Mouse (Mus musculus) ovary, postnatal 10 days (tissue): ENCODE data around the gene Mgat5.

ENCODE experiments used
- DNase-seq: peaks from one replicate; pipeline ENCODE4 v3.0.0; 2022; ENCODE audit warnings: low spot score

Mgat5 gene

DNA sequence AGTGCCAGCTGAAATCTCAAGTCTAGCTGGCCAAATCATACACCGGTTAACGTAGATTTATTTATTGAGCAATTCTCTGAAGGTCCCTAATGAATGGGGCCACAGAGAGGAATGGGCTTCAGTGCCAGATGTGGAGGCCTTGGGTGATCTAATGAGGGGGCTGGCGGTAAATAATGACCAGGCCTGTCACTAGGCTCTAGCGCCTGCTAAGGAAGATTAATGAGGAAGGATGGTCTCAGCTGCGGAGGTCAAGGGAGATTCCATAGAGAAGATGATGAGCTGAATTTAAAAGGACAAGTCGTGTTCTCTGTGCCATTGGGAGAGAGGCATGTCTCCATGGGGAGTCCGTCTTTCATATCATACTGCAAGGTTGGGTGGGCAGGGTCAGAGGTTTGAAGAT lies 178.3 kb downstream of the Mgat5 start:
- no peak for DNase-seq

DNA sequence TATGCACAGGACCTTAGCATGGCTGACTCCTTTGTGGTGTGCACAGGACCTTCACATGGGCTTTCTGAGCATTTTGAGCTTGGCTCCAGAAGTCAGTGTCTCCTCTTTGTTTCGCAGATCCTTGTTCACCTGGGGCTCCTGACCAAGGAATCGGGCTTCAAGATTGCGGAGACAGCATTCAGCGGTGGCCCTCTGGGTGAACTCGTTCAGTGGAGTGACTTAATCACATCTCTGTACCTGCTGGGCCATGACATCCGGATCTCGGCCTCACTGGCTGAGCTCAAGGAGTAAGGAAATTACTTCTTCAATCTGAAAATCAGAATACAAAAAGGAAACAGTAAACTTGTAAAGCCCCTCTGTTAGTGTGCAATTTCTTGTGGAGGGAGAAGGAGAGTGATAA lies 182.4 kb downstream of the Mgat5 start:
- no peak for DNase-seq

DNA sequence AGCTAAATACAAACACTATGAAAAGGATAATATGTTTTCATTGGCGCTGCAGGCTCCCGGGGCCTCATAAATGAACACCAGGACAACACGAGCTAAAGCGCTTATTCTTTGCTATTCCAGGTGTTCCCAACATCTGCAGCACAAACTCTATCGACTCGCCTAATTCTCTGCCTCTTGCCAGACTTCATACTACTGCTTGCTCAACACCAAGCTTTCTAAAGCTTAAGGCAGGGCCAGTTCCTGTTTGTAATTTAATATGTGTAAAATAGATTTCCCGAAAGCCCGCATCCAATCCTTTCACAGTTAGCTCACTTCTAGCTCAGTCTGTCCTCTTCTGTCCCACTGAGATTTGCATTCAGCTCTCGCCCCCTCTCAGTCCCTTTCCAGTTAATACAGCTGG lies 182.8 kb downstream of the Mgat5 start:
- no peak for DNase-seq

DNA sequence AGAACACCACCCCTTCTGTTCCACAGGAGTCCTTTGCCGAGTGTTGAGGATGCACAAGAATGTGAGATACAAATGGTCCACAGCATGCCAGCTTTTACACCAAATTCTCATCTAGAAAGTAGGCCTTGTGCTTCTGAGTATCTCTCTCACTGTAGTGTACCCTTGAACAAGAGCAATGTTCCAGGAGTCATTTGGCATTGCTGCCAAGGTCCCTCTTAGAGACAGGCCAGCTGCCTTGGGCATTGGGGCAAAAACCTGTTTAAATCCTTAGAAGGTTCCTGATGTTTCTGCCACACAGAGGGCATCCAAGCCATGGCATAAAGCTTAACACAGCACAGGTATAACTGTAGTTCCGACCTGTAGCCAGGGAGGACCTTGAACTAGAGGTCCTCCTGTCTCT lies 189.9 kb downstream of the Mgat5 start:
- no peak for DNase-seq

DNA sequence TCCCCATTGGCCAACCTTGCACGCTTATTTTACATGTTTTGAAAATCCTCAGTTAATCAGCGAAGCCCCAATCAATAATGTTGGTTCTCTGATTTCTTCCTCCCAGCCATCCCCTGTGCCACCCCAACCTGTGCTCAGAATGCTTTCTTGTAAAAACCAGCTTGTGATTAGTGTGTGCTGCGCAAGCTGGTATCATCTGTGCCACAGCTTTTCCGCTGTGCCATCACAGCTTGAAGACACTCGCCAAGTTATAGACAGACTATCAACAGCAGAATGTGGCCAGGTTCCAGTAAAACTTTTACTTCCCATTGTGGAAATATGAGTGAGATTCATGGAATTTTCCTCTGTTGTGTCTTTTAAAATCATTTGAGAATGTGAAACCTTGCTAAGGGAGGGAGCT lies 190.9 kb downstream of the Mgat5 start:
- DNase-seq = no peak

DNA sequence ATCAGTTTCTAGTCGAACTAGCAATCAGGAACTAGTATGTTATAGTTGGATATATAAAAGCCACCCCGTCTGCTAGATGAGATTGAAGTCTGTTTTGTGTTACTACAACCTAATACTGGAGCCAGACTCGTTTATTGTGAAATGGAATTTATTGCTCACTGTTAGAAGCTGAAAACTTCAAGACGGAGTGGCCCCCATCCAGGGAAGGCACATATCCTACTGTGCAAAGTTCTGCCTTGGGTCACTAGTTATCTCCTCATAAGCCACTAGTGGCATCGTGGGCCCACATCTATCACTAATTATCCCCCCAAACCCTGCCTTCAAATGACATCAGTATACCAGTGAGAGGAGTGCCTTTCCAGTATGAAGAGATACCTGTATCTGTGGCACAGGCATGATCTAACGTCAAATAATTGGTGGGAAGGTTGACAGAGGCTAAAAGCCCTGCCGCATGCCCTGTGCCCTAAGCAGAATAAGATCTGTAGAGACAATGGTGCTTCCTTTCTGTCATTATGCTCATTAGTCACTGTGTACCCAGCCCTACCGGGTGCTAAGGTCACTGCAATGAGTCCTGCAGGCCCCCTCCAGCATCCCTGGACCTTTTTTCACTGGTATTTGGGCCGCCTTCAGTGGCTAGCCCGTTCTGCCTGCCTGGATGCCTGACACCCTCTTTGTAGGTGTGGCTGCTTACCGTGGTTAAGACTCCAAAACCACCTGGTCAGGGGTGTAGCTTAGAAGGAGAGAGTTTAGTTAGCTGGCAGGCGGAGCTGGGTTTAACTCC lies 191.9 kb downstream of the Mgat5 start:
- no peak for DNase-seq

DNA sequence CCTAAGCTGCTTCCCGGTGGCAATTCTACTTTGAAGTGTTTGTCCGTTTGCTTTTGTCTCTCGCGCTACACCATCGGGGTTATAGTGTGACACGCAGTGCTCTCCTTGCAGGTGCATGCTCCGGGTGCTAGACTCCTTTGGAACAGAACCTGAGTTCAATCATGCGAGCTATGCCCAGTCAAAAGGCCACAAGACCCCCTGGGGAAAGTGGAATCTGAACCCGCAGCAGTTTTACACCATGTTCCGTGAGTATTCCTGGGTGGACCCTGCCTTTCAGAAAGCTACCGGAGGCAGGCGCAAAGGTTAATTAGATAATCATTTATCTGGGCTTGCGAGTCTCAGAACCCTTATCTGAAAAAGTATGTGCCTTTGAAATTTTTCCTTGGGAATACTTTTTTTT lies 192.6 kb downstream of the Mgat5 start:
- no peak for DNase-seq

DNA sequence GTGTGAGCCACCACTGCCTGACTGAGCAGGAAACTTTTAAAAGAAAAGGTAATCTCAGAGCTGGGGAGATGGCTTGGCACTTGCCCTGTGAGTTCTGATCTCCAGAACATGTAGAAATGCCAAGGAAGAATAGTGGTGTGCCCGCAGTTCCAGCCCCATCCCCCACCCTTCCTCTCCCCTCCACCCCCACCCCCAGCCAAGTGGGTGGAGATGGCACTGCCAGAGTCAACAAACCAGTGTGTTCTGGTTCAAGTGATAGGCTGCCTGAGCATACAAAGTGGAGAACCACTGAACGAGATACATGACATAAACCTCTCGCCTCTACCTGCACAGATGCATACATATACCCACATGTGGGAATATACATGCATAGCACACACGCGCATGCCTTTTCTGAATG lies 193.4 kb downstream of the Mgat5 start:
- no peak for DNase-seq

DNA sequence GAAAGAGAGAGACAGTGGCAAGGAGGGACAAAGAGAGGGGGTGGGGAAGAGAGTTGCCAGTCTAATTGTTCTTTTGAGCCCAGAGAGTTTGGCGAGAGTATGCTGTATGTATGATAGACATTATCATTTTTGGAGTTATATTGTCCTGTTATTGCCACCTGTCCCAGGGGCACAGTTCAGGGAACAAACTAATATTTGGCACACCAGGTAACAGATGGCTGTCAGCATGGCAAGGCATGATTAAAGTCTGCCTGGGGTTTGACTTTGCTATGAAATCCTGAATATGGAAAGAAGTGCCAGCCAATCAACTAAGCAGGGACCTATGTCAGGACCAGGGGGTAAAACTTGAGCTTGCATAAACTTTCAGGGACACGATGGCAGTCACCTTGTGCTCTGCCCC lies 195.4 kb downstream of the Mgat5 start:
- no peak for DNase-seq

DNA sequence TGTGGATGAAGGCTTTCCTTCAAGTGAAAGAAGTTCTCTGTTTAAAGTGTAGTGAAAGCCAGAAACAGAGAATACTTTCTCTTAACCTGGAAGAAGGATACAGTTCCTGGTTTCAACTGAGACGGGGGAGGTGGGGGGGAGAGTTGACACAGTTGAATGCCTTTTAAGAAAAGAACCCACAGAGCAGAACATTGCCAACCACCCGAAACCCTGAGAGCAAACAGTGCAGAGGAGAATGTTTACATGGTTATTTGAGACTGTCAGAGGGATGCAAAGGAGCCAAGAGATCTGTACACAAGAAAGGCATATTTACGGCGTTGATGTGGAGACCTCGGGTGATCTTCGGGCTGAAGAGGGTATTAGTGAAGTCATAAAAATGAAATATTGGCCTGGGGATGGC lies 195.9 kb downstream of the Mgat5 start:
- no peak for DNase-seq

DNA sequence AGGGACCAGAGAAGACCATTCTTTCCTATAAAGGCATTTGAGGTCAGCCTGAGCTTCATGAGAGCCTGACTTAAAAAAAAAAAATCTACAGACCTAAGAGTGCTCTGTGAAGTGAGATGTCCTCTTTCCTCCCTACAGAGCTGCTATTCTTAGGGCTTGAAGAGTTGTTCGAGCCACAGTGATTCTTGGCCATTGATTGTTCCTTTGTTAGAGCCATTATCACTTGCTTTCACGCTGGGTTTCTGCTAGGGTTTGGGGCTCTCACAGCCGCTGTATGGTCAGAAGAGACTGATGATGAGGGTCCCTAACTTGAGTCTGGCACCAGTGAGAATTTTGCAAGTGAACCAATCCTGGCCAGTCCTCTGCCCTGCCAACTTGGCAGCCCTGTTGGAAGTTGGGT lies 199.8 kb downstream of the Mgat5 start:
- DNase-seq = no peak

DNA sequence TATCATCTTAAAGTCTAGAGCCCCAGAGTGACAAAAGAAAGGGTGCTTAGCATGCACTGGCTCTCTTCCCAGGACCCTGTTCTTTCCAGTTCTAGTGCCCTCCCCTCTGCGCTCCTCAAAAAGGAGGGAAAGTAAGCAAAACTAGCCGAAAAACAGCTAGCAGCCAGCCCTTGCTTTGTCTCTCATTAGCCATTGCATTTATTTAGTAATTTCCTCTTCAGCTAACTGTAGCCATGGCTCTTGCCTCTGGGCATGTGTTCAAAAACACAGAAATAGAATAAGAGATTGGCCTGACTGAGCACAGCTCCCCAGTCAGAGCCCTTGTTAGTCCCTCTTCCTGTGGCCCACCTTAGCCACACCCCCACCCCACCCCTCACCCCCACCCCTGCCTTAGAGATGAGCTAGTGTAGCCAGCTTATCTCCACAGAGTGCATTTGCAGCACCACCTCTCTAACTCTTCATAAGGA lies 204.2 kb downstream of the Mgat5 start:
- DNase-seq = no peak

DNA sequence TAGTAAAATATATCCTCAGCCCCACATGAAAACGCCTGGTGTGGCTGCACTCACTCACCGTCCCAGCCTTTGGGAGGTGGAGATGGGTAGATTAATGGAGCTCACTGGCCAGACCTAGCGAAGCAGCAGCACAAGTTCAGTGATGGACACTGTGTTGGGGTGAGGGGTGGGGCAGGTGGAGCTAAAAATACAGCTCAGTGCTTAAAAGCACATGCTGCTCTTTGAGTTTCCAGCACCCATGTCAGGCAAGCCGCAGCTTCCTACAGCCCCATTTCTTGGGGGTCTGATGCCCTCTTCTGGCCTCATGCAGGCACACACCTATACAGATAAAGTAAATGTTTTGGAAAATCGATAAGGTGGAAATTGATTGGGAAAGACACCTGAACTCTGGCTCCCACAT lies 204.7 kb downstream of the Mgat5 start:
- DNase-seq = no peak

DNA sequence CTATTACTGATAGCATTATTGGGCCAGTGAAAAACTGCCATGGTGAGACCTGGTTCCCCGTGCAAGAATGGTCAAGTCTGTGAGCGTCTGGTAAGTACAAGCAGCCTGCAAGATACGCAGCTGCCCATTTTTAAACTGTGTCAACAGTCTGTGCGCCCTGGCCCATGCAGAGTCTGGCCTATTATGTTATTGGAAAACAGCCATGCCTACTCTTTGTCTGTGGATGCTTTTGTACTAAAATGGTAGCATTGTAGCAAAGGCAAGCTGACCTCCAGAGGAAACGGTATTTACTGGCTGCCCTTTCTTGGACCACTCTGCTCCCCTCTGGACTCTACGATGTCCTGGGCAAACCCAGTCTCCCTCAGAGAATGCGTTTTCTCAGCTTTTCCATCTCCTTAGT lies 209.7 kb downstream of the Mgat5 start:
- no peak for DNase-seq

DNA sequence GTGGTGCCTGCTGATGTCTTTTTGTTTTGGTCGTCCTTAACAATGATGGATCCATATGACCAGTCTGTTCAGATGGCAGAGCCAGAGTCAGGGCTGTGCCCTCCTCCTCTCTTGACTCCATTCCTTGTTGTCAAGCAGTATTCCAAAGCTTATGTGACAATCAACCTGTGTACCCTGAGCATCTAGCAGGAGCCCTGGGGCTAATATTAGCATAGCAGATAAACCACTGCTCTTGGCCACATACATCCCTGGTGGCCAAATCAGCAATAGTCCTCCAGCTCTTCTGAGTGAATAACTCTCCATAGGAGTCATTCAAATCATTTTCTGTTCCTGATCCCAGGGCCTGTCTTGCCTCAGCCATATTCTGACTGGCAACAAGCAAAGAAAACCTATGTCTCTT lies 211.1 kb downstream of the Mgat5 start:
- DNase-seq = no peak

DNA sequence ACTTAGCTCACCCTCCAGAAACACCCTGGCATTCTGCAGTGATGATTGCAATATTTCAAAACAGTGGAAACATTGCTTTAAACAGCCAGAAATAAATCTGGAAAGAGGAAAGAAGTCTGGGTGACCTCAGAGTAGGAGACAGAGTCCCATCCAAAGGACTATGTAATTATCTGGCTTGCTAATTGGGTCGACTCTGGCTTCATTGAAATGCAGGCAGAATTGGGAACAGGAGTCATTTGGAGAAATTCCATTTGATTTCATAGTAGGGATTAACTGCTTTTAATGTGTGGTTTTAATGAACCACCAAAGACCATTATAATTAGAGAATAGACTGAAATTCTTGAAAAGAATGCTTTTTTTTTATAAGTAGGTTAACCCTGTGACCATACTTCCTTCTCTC lies 212.2 kb downstream of the Mgat5 start:
- no peak for DNase-seq

DNA sequence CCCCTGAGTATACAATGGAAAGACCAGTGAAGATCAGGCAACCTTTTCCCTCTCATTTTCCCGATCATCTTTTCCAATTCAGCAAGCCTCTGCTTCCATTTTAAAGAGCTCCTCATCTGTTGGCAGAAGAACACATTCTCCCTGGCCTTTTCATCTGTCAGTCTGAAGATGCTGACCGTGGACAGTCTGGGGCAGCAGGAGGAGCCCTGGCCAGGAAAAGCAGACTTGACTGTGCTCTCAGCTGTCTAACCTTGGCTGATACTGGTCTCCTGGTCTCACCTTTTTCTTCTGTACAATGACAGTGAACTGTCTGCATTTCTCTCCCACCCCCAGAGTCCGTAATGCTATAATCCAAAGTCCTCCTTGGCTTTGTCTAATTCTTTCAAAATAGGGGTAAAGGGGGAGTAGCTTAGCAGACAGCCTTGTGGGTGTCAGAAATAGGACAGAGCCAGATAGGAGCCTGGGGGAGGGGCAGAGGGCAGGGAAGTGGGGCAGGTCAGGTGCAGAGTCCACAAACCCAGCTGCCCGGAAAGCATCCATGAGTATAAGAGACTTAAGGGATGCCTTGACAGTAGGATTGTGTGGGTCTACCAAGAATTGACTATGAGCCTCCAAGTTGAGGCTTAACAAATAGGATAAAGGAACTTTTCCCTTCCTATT lies 214.2 kb downstream of the Mgat5 start:
- no peak for DNase-seq

DNA sequence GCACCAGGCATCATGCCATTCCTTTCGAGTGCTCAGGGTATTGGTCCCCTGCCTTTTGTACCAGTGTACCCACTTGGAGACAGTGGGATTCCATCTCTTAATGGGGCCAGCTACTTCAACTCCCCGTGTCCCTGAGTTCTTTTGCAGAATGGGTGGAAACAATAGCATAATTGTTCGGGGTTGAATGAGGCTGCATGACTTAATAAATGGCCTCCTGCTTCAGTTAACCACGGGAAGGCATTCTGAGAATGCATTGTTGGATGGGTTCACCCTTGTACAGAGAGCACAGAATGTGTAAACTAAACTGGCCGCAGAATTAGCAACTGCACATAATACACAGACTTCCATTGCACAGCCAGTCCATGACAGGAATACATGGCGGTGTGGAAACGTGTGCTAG lies 214.8 kb downstream of the Mgat5 start:
- no peak for DNase-seq

DNA sequence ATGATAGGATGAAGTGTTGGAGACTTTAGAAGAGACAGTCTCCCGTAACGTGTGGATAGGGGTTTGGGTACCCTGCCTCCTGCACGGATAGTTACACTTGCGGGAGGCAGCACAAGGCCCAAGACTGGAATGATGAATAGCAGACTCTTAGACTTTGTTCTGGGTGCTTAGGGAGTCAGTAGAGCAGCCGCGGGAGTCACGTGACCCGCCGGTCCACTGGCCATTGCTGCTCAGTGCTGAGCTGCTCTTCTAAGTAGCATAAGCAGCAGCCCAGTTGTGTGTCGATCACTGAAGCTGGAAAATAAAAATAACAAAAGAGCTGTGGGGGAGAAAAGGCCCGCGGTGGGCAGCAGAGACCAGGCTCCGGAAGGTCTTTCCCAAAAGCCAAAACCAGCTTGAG lies 215.6 kb downstream of the Mgat5 start:
- no peak for DNase-seq

DNA sequence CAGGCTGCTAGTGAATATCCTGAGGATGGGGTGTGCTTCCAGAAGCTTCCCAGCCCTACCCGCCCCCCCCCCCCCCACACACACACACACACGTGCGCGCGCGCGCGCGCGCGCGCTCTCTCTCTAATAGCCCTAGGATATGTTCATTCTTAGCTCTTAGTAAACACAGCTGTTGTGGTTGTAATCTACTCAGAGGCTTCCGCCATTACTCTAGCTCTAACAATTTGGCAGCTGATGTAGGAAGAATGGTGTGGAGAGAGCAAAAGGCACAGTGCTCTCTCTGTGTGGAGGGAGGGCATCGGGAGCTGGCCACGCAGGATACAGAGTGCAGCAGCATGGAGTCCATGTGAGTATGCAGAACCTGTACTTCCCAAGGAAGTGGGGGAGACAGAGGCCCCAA lies 216.0 kb downstream of the Mgat5 start:
- DNase-seq = no peak

DNA sequence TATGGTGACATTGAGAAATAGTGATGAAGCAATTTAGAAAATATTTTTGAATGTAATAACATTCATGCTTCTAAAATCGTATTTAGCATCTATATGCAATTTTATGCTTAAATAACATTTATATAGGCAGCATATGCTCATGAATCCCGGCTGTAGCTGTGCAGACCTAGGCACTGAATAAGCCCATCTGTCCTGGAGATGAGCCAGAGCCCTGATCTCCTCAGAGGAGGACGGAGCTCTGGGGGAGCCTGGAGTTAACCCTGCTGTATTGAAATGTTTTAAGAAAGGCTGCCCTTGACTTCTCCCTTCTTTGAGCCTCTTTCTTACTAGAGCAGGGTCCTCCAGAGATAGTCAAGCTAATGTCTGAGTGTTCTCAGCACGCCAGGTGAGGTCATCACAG lies 217.8 kb downstream of the Mgat5 start:
- no peak for DNase-seq

DNA sequence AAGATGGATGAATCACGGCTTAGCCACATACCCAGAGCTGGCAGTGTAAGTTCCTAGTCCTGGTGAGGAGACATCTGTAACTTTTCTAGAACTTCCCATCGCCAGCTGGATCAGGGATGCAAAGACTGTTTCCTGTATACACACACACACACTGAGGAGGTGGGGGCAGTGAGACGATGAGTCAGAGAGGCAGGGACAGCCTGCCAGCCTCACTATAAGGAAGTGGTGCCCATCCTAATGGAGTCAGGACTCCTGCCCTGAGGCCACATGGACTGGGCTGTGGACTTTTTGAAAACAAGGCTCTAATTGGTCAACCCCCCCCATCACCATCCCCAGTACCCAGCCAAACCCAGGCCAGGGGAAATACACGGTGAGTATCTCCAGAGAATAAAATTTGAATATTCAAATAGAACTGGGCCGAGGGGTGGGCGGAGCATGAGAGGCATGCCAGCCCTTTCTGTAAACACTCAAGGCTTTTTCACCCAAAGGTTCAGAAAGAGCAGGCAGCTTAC lies 220.3 kb downstream of the Mgat5 start:
- DNase-seq = no peak

DNA sequence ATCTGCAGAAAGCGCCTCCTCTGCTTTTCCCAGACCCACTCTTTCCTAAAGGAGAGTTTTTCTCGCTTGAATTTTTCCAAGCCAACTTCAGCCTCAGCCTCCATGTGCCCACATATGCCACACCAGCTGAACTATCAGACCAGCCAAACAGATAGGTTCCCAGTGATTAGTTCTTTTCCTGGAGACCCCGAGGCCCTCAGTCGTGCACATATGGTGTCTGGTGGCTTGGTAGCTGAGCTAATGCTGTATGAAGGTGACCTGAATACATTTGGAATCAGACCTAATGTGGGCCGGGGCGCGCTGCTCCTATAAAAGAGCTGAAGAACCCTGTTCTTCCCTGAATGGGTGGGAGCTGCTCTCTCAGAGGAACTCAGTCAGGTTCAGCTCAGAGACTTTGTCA lies 225.5 kb downstream of the Mgat5 start:
- no peak for DNase-seq

DNA sequence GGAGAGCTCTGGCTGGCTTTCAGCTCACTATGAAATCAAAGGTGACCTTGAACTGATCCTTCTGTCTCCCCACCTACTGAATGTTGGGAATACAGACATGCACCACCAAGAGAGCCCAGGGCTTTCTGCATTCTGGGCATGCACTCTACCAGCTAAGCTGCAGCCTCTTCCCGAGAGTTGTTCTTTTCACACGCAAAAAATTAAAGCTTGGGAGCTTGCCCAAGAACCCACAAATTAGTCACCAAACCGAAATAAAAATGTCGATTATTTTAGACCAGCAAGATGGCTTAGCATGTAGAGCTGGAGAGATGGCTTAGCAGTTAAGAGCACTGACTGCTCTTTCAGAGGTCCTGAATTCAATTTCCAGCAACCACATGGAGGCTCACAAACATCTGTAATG lies 230.0 kb downstream of the Mgat5 start:
- DNase-seq = no peak
